ENCODE assay signal across 23 mouse cellular contexts in genomic region chr4:72688842-72689241, GRCm38 (mm10).
DNase-seq lines count a peak whose midpoint lies in the region; ATAC-seq and TF ChIP-seq lines count a peak whose summit lies in the region.
"Had no signal": no experiment of that assay in that cellular context is flagged by ENCODE, and none has a peak within 500 bp of the region (broad histone marks: within the 10 kb centered on the region; RNA-seq: fewer than 3 reads in every experiment).

No protein-coding gene starts in this region.

- DNase-seq in hindbrain, embryonic 14.5 days (ENCODE audit: low spot score): no peak
- DNase-seq in midbrain, postnatal 0 days (ENCODE audit: low spot score): peak; percentile 14
- no peak for DNase-seq in midbrain, embryonic 14.5 days
- DNase-seq in neural tube, embryonic 10.5 days (ENCODE audit: extremely low spot score, low spot score): no peak
- DNase-seq in heart, embryonic 10.5 days (ENCODE audit: low spot score): no peak
- DNase-seq: adrenal gland, adult 2 months; adrenal gland, postnatal 10 days; adrenal gland, postnatal 25 days; cerebellum, adult 11 months; cerebellum, adult 18-20 months; cerebellum, adult 8-10 months; cerebellum, adult 9-11 months; cerebellum, postnatal 14 days; cerebellum, postnatal 36 days; embryo, embryonic 11 days had no signal

- H3K4me1 ChIP-seq in hindbrain, embryonic 16.5 days (ENCODE audit: control insufficient read depth, insufficient read depth, low read depth, low read length): no peaks in the 10 kb centered on the region
- no peaks in the 10 kb centered on the region for H3K4me1 ChIP-seq in hindbrain, embryonic 14.5 days (replicated peaks; ENCODE audit: control insufficient read depth, insufficient read depth, low read length)
- H3K4me1 ChIP-seq in midbrain, postnatal 0 days (ENCODE audit: insufficient read depth, low read length): no peaks in the 10 kb centered on the region
- no peaks in the 10 kb centered on the region for H3K4me1 ChIP-seq in midbrain, embryonic 14.5 days (ENCODE audit: control insufficient read depth, insufficient read depth, low read length)
- no peaks in the 10 kb centered on the region for H3K4me1 ChIP-seq in neural tube, embryonic 13.5 days (replicated peaks)
- H3K4me1 ChIP-seq in heart, embryonic 10.5 days: no peaks in the 10 kb centered on the region
- H3K4me1 ChIP-seq: embryonic facial prominence, embryonic 13.5 days; embryonic facial prominence, embryonic 15.5 days; forebrain, embryonic 10.5 days; forebrain, embryonic 12.5 days had no signal

- TF ChIP-seq CTCF in midbrain, postnatal 0 days (IDR thresholded peaks at IDR 0.05): no peak

- H3K27ac ChIP-seq in hindbrain, embryonic 16.5 days (ENCODE audit: low read depth, low read length): no peak overlapping the region
- no peak overlapping the region for H3K27ac ChIP-seq in hindbrain, embryonic 14.5 days
- H3K27ac ChIP-seq in midbrain, postnatal 0 days (ENCODE audit: low read depth, low read length): no peak overlapping the region
- H3K27ac ChIP-seq in midbrain, embryonic 14.5 days (replicated peaks; ENCODE audit: low read depth, low read length): no peak overlapping the region
- no peak overlapping the region for H3K27ac ChIP-seq in neural tube, embryonic 13.5 days (replicated peaks)
- no peak overlapping the region for H3K27ac ChIP-seq in heart, embryonic 10.5 days
- H3K27ac ChIP-seq: embryonic facial prominence, embryonic 13.5 days; embryonic facial prominence, embryonic 15.5 days; forebrain, embryonic 10.5 days; forebrain, embryonic 12.5 days had no signal

- peak; percentile 56; the same call in 1 of the 2 replicates for ATAC-seq in hindbrain, embryonic 16.5 days
- ATAC-seq in hindbrain, embryonic 14.5 days (ENCODE audit: low FRiP score): no peak
- ATAC-seq in midbrain, postnatal 0 days (ENCODE audit: low FRiP score): no peak
- ATAC-seq in midbrain, embryonic 14.5 days (ENCODE audit: low FRiP score, low TSS enrichment): no peak
- peak; percentile 43; the same call in 1 of the 2 replicates for ATAC-seq in neural tube, embryonic 13.5 days (ENCODE audit: low read depth)
- ATAC-seq: forebrain, embryonic 14.5 days had no signal

- H3K36me3 ChIP-seq in hindbrain, embryonic 16.5 days (ENCODE audit: control insufficient read depth, insufficient read depth, low read length): no peaks in the 10 kb centered on the region
- no peaks in the 10 kb centered on the region for H3K36me3 ChIP-seq in hindbrain, embryonic 14.5 days (replicated peaks; ENCODE audit: control insufficient read depth, insufficient read depth)
- no peaks in the 10 kb centered on the region for H3K36me3 ChIP-seq in midbrain, postnatal 0 days (ENCODE audit: insufficient read depth, low read length)
- H3K36me3 ChIP-seq in midbrain, embryonic 14.5 days (ENCODE audit: control insufficient read depth, insufficient read depth, low read length): no peaks in the 10 kb centered on the region
- no peaks in the 10 kb centered on the region for H3K36me3 ChIP-seq in neural tube, embryonic 13.5 days
- no peaks in the 10 kb centered on the region for H3K36me3 ChIP-seq in heart, embryonic 10.5 days
- H3K36me3 ChIP-seq: embryonic facial prominence, embryonic 13.5 days; embryonic facial prominence, embryonic 15.5 days; forebrain, embryonic 10.5 days; forebrain, embryonic 12.5 days had no signal

- 72% methylated on average over 4 of the region's 4 CpGs for WGBS in hindbrain, embryonic 16.5 days
- 80% methylated on average over 4 of the region's 4 CpGs for WGBS in hindbrain, embryonic 14.5 days
- WGBS in midbrain, postnatal 0 days: 89% methylated on average over 4 of the region's 4 CpGs
- 89% methylated on average over 4 of the region's 4 CpGs for WGBS in midbrain, embryonic 14.5 days
- 72% methylated on average over 4 of the region's 4 CpGs for WGBS in neural tube, embryonic 13.5 days
- WGBS in heart, embryonic 10.5 days: 77% methylated on average over 4 of the region's 4 CpGs

- no peak overlapping the region for H3K9ac ChIP-seq in hindbrain, embryonic 16.5 days (ENCODE audit: low read depth, low read length)
- H3K9ac ChIP-seq in hindbrain, embryonic 14.5 days: no peak overlapping the region
- no peak overlapping the region for H3K9ac ChIP-seq in midbrain, postnatal 0 days (replicated peaks; ENCODE audit: low read length, poor library complexity, severe bottlenecking)
- H3K9ac ChIP-seq in midbrain, embryonic 14.5 days (replicated peaks; ENCODE audit: low read length): no peak overlapping the region
- no peak overlapping the region for H3K9ac ChIP-seq in neural tube, embryonic 13.5 days
- H3K9ac ChIP-seq: embryonic facial prominence, embryonic 13.5 days; embryonic facial prominence, embryonic 15.5 days; forebrain, embryonic 12.5 days had no signal

- H3K4me3 ChIP-seq in hindbrain, embryonic 16.5 days (ENCODE audit: low read length): no peak overlapping the region
- H3K4me3 ChIP-seq in hindbrain, embryonic 14.5 days (replicated peaks; ENCODE audit: low read length): no peak overlapping the region
- no peak overlapping the region for H3K4me3 ChIP-seq in midbrain, postnatal 0 days (ENCODE audit: low read depth, low read length)
- H3K4me3 ChIP-seq in midbrain, embryonic 14.5 days (replicated peaks; ENCODE audit: low read depth, low read length): no peak overlapping the region
- H3K4me3 ChIP-seq in neural tube, embryonic 13.5 days: no peak overlapping the region
- H3K4me3 ChIP-seq in heart, embryonic 10.5 days: no peak overlapping the region
- H3K4me3 ChIP-seq: embryonic facial prominence, embryonic 13.5 days; embryonic facial prominence, embryonic 15.5 days; erythroblast, embryonic 14.5 days; forebrain, embryonic 10.5 days; forebrain, embryonic 12.5 days had no signal

- no peaks in the 10 kb centered on the region for H3K9me3 ChIP-seq in hindbrain, embryonic 16.5 days (ENCODE audit: control insufficient read depth, low read length)
- H3K9me3 ChIP-seq in hindbrain, embryonic 14.5 days (ENCODE audit: control insufficient read depth, low read length): no peaks in the 10 kb centered on the region
- no peaks in the 10 kb centered on the region for H3K9me3 ChIP-seq in midbrain, postnatal 0 days (ENCODE audit: low read length)
- H3K9me3 ChIP-seq in midbrain, embryonic 14.5 days (ENCODE audit: control insufficient read depth, low read length): no peaks in the 10 kb centered on the region
- no peaks in the 10 kb centered on the region for H3K9me3 ChIP-seq in neural tube, embryonic 13.5 days
- no peaks in the 10 kb centered on the region for H3K9me3 ChIP-seq in heart, embryonic 10.5 days
- H3K9me3 ChIP-seq: embryonic facial prominence, embryonic 13.5 days; embryonic facial prominence, embryonic 15.5 days; forebrain, embryonic 10.5 days; forebrain, embryonic 12.5 days had no signal

- H3K4me2 ChIP-seq in hindbrain, embryonic 16.5 days (ENCODE audit: low read length): no peak overlapping the region
- no peak overlapping the region for H3K4me2 ChIP-seq in hindbrain, embryonic 14.5 days (replicated peaks)
- no peak overlapping the region for H3K4me2 ChIP-seq in midbrain, postnatal 0 days (ENCODE audit: low read depth, low read length, poor library complexity, severe bottlenecking)
- H3K4me2 ChIP-seq in midbrain, embryonic 14.5 days (ENCODE audit: low read length): no peak overlapping the region
- no peak overlapping the region for H3K4me2 ChIP-seq in neural tube, embryonic 13.5 days
- H3K4me2 ChIP-seq: embryonic facial prominence, embryonic 13.5 days; embryonic facial prominence, embryonic 15.5 days; forebrain, embryonic 12.5 days had no signal

- no peaks in the 10 kb centered on the region for H3K27me3 ChIP-seq in hindbrain, embryonic 16.5 days (replicated peaks; ENCODE audit: control insufficient read depth, insufficient read depth, low read length)
- H3K27me3 ChIP-seq in hindbrain, embryonic 14.5 days (ENCODE audit: control insufficient read depth, insufficient read depth, low read length): no peaks in the 10 kb centered on the region
- no peaks in the 10 kb centered on the region for H3K27me3 ChIP-seq in midbrain, postnatal 0 days (ENCODE audit: insufficient read depth, low read length)
- H3K27me3 ChIP-seq in midbrain, embryonic 14.5 days (ENCODE audit: control insufficient read depth, insufficient read depth, low read length): no peaks in the 10 kb centered on the region
- no peaks in the 10 kb centered on the region for H3K27me3 ChIP-seq in neural tube, embryonic 13.5 days
- H3K27me3 ChIP-seq in heart, embryonic 10.5 days (ENCODE audit: insufficient read depth, poor library complexity, severe bottlenecking): no peaks in the 10 kb centered on the region
- H3K27me3 ChIP-seq: embryonic facial prominence, embryonic 13.5 days; embryonic facial prominence, embryonic 15.5 days; forebrain, embryonic 12.5 days had no signal

Comparison
In these comparisons a context has a peak if more than half of its experiments do, and no peak if none do; other contexts are left out.
1. ATAC-seq: peak in hindbrain, embryonic 16.5 days (single experiment) and neural tube, embryonic 13.5 days (single experiment); none in hindbrain, embryonic 14.5 days (single experiment), midbrain, postnatal 0 days (single experiment) and midbrain, embryonic 14.5 days (single experiment).